Mouse (Mus musculus): ENCODE data around the gene Smim24. TPM values are rescaled to one million over a fixed set of nuclear protein-coding genes. Genes with fewer than 3 reads are reported as not detected.

Smim24 gene
- polyA plus RNA-seq, 2 experiments from 2014 or later, result 9.0 to 10.8 TPM

- ATAC-seq, result peak; percentile 69
Measured at GRCm38 (mm10) chr10:81441019-81441418, 48.2 kb downstream of the Smim24 start.

Other genes with a start within 250 kb of the Smim24 start
- 10 to 100 TPM; 17.1 to 20.0 TPM for gene Pias4, start 225.1 kb upstream of the Smim24 start, polyA plus RNA-seq (2017; shearing (Covaris generic))
- 1,000 to 10,000 TPM in 1 of 2 experiments, 100 to 1,000 TPM in 1; 934 to 1,665 TPM for gene Eef2, start 216.4 kb upstream of the Smim24 start, polyA plus RNA-seq (2017; shearing (Covaris generic))
- gene Dapk3, start 210.0 kb upstream of the Smim24 start, polyA plus RNA-seq (2017; shearing (Covaris generic)), result 1 to 10 TPM; 1.3 to 2.6 TPM
- not detected for gene 4930442H23Rik, start 209.2 kb upstream of the Smim24 start, polyA plus RNA-seq (2017; shearing (Covaris generic))
- gene Nmrk2, start 191.0 kb upstream of the Smim24 start, polyA plus RNA-seq (2017; shearing (Covaris generic)), result under 1 TPM; 0.31 to 0.44 TPM
- gene Atcay, start 162.2 kb upstream of the Smim24 start, polyA plus RNA-seq (2017; shearing (Covaris generic)), result 1 to 10 TPM; 4.0 to 6.2 TPM
- gene Zfr2, start 159.9 kb upstream of the Smim24 start, polyA plus RNA-seq (2017; shearing (Covaris generic)), result 1 to 10 TPM; 1.6 to 1.7 TPM
- gene Matk, start 140.1 kb upstream of the Smim24 start, polyA plus RNA-seq (2017; shearing (Covaris generic)), result 100 to 1,000 TPM in 1 of 2 experiments, 10 to 100 TPM in 1; 63.6 to 103 TPM
- 100 to 1,000 TPM; 111 to 132 TPM for gene Mrpl54, start 126.1 kb upstream of the Smim24 start, polyA plus RNA-seq (2017; shearing (Covaris generic))
- gene Apba3, start 126.1 kb upstream of the Smim24 start, polyA plus RNA-seq (2017; shearing (Covaris generic)), result 10 to 100 TPM; 12.5 to 14.8 TPM
- gene Tjp3, start 101.5 kb upstream of the Smim24 start, polyA plus RNA-seq (2017; shearing (Covaris generic)), result 1 to 10 TPM; 2.4 to 2.6 TPM
- 10 to 100 TPM; 14.6 to 15.1 TPM for gene Pip5k1c, start 100.1 kb upstream of the Smim24 start, polyA plus RNA-seq (2017; shearing (Covaris generic))
- 1 to 10 TPM; 4.2 to 4.7 TPM for gene Cactin, start 71.9 kb upstream of the Smim24 start, polyA plus RNA-seq (2017; shearing (Covaris generic))
- gene Tbxa2r, start 64.3 kb upstream of the Smim24 start, polyA plus RNA-seq (2017; shearing (Covaris generic)), result 10 to 100 TPM; 19.3 to 22.0 TPM
- gene Gipc3, start 49.8 kb upstream of the Smim24 start, polyA plus RNA-seq (2017; shearing (Covaris generic)), result under 1 TPM; 0.15 to 0.28 TPM
- gene Hmg20b, start 42.6 kb upstream of the Smim24 start, polyA plus RNA-seq (2017; shearing (Covaris generic)), result 10 to 100 TPM; 14.4 to 17.3 TPM
- gene Mfsd12, start 35.6 kb upstream of the Smim24 start, polyA plus RNA-seq (2017; shearing (Covaris generic)), result 1 to 10 TPM; 1.3 to 1.5 TPM
- 1 to 10 TPM in 1 of 2 experiments, under 1 TPM in 1; 0.34 to 2.0 TPM for gene 4930404N11Rik, start 27.2 kb upstream of the Smim24 start, polyA plus RNA-seq (2017; shearing (Covaris generic))
- gene Fzr1, start 14.5 kb upstream of the Smim24 start, polyA plus RNA-seq (2017; shearing (Covaris generic)), result 10 to 100 TPM; 12.3 to 16.4 TPM
- 10 to 100 TPM in 1 of 2 experiments, 1 to 10 TPM in 1; 9.4 to 13.9 TPM for gene Dohh, start 8.6 kb upstream of the Smim24 start, polyA plus RNA-seq (2017; shearing (Covaris generic))
- 1 to 10 TPM; 2.2 to 3.7 TPM for gene Gm48551, start 8.6 kb upstream of the Smim24 start, polyA plus RNA-seq (2017; shearing (Covaris generic))
- 1 to 10 TPM in 1 of 2 experiments, under 1 TPM in 1; 0.71 to 2.3 TPM for gene Gm48552, start 4.0 kb upstream of the Smim24 start, polyA plus RNA-seq (2017; shearing (Covaris generic))
- gene Nfic, start 62.6 kb downstream of the Smim24 start, polyA plus RNA-seq (2017; shearing (Covaris generic)), result 10 to 100 TPM; 14.2 to 19.2 TPM
- gene Celf5, start 89.7 kb downstream of the Smim24 start, polyA plus RNA-seq (2017; shearing (Covaris generic)), result 1 to 10 TPM in 1 of 2 experiments, under 1 TPM in 1; 0.53 to 1.1 TPM
- 10 to 100 TPM; 41.9 to 63.2 TPM for gene Ncln, start 103.3 kb downstream of the Smim24 start, polyA plus RNA-seq (2017; shearing (Covaris generic))
- gene S1pr4, start 107.1 kb downstream of the Smim24 start, polyA plus RNA-seq (2017; shearing (Covaris generic)), result 10 to 100 TPM; 53.2 to 76.8 TPM
- 10 to 100 TPM; 28.5 to 31.9 TPM for gene Gna15, start 131.2 kb downstream of the Smim24 start, polyA plus RNA-seq (2017; shearing (Covaris generic))
- 10 to 100 TPM; 28.5 to 42.5 TPM for gene Gna11, start 152.1 kb downstream of the Smim24 start, polyA plus RNA-seq (2017; shearing (Covaris generic))
- gene Aes, start 166.4 kb downstream of the Smim24 start, polyA plus RNA-seq (2017; shearing (Covaris generic)), result 100 to 1,000 TPM; 103 to 139 TPM
- gene Tle2, start 181.5 kb downstream of the Smim24 start, polyA plus RNA-seq (2017; shearing (Covaris generic)), result under 1 TPM in 1 of 2 experiments, not detected in 1; 0.78 TPM
- gene Tle6, start 208.0 kb downstream of the Smim24 start, polyA plus RNA-seq (2017; shearing (Covaris generic)), result 1 to 10 TPM in 1 of 2 experiments, not detected in 1; 2.8 TPM
- gene BC025920, start 213.2 kb downstream of the Smim24 start, polyA plus RNA-seq (2017; shearing (Covaris generic)), result 1 to 10 TPM; 3.6 to 3.8 TPM
- 10 to 100 TPM; 24.1 to 26.8 TPM for gene Sirt6, start 234.7 kb downstream of the Smim24 start, polyA plus RNA-seq (2017; shearing (Covaris generic))
- 1 to 10 TPM; 1.2 to 3.8 TPM for gene Ankrd24, start 235.5 kb downstream of the Smim24 start, polyA plus RNA-seq (2017; shearing (Covaris generic))